Comparison of ENCODE assay signal across 27 mouse cellular contexts in the genomic region with DNA sequence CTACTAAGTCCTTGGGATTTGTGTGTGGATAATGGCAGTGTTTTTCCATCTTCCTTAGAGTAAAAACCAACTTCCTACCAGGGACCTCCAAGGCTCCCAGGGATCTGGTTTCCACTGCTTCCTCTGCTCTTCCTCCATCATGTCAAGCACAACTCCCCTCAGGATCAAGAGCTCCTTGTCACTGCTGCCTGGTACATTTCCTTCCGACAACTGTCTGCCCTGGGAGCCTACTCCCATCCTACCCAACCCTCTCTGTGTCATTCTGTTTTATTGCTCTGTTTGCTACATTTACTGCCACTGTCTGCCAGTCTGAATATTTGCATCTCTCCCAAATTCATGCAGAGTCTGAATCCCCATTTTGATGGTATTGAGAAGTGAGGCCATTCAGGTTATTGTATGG.
"Had no signal": no experiment of that assay in that cellular context is flagged by ENCODE, and none has a peak within 500 bp of the region (broad histone marks: within the 10 kb centered on the region; RNA-seq: fewer than 3 reads in every experiment).

No protein-coding gene starts in this region.

- H3K27me3 ChIP-seq: limb, embryonic 12.5 days; limb, embryonic 13.5 days; limb, embryonic 15.5 days; liver, embryonic 12.5 days; liver, embryonic 13.5 days; liver, embryonic 15.5 days; lung, embryonic 15.5 days; megakaryocyte, embryonic 14.5 days; midbrain, embryonic 12.5 days; midbrain, embryonic 13.5 days; midbrain, embryonic 15.5 days had no signal

- H3K4me3 ChIP-seq: left cerebral cortex, adult 2 months; limb, embryonic 10.5 days; limb, embryonic 12.5 days; limb, embryonic 13.5 days; limb, embryonic 15.5 days; liver, embryonic 12.5 days; liver, embryonic 13.5 days; liver, embryonic 15.5 days; lung, embryonic 15.5 days; megakaryocyte, embryonic 14.5 days; midbrain, embryonic 10.5 days; midbrain, embryonic 12.5 days; midbrain, embryonic 13.5 days; midbrain, embryonic 15.5 days had no signal

- H3K36me3 ChIP-seq: limb, embryonic 10.5 days; limb, embryonic 12.5 days; limb, embryonic 13.5 days; limb, embryonic 15.5 days; liver, embryonic 12.5 days; liver, embryonic 13.5 days; liver, embryonic 15.5 days; lung, embryonic 15.5 days; midbrain, embryonic 10.5 days; midbrain, embryonic 12.5 days; midbrain, embryonic 13.5 days; midbrain, embryonic 15.5 days had no signal

- DNase-seq: left cerebral cortex, postnatal 4 days; liver; liver, embryonic 13.5 days; liver, postnatal 0 days; lung, adult 18-20 months; lung, adult 2 months; lung, embryonic 14.5 days; lung, postnatal 10 days; lung, postnatal 14 days; lung, postnatal 36 days; lung, postnatal 4 days; midbrain, embryonic 14.5 days had no signal

- H3K4me2 ChIP-seq: limb, embryonic 12.5 days; limb, embryonic 13.5 days; limb, embryonic 15.5 days; liver, embryonic 11.5 days; liver, embryonic 12.5 days; liver, embryonic 13.5 days; liver, embryonic 15.5 days; lung, embryonic 14.5 days; lung, embryonic 15.5 days; midbrain, embryonic 11.5 days; midbrain, embryonic 12.5 days; midbrain, embryonic 13.5 days; midbrain, embryonic 15.5 days had no signal
